Mouse (Mus musculus) kidney, postnatal 25 days (tissue): ENCODE data around the gene 6430571L13Rik.

Experiments
- DNase-seq, 2 experiments: peaks; one replicate each; pipeline ENCODE4 v3.0.0; 2021; ENCODE audit warnings: mixed read lengths in 2 of 2

The 6430571L13Rik gene

DNA sequence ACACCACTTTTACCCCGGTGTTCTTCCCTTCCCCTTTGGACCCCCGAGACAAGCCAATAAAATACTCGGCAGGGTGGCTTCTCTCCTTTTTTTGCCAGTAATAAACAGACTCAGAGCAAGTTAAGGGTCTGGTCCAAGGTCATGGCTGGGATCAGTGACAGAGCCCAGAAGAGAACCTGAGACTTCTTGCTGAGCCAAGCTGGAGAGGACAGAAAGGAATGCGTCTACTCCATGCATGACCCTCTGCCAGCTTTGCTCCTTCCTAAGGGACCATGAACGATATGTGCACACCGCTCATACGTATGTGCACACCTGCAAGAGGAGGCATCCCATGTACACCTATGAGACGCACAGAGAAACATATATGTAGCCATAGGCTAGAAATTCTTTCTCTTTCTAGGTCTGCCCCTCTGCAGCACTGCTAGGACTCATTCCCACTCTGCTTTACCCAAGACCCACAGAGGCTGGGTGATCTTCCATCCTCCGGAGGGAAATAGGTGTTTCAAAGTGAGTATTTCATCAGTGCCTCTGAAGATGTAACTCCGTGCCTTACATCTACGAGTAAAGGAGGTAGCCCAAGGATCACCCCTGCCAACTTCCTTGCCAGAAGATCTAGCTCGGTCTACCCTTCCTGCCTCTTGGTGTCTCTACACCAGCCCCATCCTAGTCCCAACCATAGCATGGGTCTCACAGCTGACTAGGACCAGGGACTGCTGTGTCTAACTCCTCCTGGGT is 676 bp downstream of the 6430571L13Rik start:
- DNase-seq: no peak

DNA sequence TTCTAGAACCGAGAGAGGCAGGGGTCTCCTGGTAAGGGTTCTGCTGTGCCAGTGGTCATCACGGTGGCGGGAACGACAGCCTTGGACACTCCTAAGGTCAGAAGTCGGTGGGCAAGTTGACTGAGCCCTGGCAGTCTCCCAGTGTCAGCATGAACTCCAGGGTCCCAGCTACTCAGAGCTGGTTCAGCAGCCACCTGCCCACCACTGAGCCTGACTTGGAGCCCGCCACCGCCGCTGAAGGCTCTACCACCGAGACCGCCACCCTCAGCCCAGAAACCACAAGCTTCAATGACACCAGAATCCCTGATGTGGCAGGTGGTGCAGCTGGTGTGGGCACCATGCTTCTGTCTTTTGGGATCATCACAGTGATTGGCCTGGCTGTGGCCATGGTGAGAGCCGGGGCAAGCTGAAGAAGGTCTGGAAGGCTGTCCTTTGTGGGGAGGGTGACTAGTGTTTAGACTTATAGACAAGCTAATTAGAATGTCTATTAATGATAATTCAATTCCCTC is 1.9 kb downstream of the 6430571L13Rik start:
- DNase-seq: no peak

DNA sequence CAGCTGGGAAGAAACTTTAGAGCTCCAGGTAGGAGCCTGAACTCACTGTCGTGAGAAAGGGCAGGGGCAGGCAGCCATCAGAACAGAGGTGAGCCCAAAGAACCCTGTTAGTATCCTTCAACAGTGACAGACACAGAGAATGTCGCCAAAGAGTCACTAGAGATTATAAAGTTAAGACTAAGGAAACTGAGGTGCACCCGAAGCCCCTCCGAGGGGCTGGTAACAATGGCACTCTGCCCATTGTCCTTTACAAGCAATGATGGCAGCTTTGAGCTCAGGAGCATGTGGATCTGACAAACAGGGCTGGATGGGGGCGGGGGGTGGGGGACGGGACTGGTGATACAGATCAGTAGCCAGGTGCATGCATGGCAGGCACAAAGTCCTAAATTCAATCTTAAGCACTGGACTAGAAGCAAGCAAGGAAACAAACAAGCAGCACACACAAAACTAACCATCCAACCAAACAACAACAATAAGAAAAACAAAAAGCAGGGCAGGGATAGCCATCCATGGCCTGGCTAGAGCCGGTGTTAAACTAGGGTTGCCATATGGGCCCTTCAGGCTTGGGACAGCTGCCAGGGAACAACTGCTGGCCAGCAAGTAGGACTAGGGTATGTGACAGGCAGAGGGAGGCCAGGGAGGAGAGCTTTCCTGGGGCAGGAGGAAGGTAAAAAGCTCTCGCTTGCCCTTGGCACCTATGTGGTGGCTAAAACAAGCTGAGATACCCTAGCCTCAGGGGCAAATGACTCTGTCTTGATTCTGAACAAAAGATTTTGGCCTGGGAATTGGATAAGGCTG is 2.9 kb downstream of the 6430571L13Rik start:
- DNase-seq: peak; percentile 49 to 70

DNA sequence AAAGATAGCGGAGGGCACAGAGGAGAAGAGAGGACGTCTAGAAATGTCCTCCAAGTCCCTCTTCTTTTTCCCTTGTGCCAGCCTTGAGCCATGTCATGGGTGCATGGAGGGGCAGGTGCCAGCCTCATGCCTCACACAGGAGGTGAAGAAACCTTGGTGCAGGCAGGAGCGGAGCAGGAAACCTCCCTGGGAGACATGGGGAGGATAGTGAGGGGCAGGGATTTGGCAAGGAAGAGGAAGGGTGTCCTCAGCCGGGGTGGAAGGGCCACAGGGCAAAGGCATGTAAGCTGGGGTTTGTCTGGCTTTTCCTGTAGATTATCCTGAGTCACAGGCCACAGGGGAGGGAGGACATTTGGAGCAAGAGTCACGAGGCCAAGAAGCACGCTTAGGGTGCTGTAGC is 3.6 kb downstream of the 6430571L13Rik start:
- peak in 1 of 2 experiments; percentile 57 for DNase-seq

DNA sequence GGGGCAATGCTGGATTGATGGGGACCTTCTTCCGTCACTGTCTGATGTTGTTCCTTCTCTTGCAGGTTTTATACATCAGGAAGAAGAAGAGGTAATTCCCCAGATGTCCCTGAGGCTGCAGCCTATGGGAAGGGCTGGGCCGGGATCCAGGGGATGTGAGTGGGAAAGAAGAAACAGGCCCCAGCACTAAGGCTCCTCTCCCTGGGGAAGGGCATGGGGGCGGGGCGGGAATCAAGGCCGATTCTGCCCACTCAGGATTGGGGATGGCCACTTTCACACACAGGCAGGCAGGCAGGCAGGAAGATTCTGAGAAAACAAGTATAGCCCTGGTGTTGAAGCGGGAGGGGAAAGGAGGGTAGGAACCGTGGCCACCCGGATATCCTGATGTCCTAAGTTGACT is 5.7 kb downstream of the 6430571L13Rik start:
- DNase-seq: no peak

DNA sequence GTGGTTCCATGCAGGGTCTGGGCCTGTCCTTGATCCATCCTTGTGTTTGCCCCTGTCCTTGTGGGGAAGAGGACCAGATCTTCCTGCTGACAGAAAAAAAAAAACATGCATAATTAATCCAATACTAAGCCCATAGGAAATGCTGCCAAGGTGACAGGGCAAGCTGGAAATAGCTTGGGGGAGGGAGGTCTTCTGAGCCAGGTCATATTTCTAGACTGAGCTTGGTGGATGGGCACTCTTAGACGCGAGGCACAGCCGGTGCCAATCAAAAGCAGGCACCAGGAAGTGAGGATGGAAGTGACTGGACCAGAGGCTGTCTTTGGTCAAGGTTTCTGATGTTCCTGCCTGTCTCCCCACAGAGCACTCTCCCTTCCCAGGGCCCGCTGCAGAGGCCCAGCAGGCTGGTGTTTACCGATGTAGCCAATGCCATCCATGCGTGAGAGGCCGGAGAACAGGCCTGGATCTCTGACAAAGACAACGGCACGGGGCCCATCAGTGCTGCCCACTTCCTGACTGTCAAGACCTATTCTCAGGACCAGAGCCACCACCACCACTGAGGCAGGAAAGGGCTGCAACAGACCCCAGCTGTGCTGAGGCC is 7.3 kb downstream of the 6430571L13Rik start:
- no peak for DNase-seq

DNA sequence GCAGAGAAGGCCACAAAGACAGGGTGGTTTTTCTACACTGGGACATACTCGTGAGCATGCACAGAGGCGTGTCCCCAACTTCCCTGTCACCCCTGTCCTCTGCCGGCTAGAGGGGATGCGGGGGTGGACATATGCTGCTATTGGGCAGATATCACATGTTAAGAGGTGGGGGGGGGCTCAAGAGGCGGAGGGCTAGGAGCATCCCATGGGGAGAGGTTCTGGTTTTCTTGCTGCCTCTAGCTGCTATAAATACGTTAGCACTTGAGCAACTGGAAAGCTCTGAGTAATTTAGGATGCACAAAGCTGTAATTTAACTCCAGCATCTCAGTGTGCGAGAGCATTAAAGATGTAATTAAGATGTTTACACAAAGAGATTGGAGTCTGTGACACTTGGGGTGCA is 8.9 kb downstream of the 6430571L13Rik start:
- DNase-seq: no peak

DNA sequence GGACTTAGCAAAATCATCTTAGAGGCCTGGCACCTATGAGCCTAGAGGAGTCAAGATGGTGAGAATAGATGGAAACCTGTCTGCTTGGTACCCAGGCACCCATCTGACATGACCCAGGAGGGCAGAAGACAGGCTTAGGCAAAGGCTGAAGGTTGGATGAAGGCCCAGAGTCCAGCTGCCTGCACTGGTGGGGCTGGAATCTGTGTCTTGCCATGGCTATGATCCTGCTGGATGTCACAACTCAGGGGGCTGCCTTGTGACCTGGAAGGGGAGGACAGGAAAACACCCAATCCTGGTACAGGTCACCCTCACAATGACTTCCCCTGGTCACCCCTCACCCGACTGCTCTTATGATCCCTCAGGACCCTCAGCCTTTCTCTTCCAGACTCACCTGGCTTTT is 14.4 kb downstream of the 6430571L13Rik start:
- no peak for DNase-seq

DNA sequence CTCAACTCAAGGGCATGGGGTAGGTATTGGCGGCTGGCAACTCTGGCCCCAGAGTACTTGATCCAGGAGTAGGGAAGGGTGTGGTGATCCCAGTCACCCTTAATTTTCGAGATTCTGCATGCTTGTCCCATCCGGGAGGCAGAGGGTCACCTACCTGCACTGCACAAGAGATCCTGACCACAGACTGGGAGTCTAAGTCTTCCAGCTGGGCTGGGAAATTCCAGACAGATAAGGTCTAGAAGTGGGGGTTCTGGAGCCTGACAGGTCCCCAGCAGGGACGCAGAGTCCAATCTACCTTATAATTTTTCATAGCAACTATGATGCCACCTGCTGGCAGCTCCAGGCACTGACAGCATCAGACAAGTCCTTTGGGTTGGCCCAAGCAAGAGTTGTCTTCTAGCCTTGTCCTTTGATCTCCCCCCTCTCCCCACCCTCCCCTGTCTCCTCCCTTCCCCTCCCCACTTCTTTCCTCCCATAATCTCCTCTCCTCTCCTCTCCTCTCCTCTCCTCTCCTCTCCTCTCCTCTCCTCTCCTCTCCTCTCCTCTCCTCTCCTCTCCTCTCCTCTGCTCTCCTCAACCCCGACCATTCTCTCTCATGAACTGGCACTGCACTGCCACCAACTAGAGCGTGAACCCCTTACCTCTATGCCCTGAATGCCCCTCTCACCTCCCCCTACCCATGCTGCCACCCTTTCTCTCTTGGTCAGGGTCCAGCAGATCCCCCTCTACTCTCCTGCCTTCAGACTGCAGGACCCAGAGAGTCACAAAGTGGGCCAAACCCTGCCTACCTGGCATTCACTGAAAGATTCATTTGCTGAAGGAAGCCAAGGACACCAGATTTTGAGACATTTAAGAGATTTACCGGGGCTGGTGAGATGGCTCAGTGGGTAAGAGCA is 15.7 kb downstream of the 6430571L13Rik start:
- peak; percentile 74 to 82 for DNase-seq

DNA sequence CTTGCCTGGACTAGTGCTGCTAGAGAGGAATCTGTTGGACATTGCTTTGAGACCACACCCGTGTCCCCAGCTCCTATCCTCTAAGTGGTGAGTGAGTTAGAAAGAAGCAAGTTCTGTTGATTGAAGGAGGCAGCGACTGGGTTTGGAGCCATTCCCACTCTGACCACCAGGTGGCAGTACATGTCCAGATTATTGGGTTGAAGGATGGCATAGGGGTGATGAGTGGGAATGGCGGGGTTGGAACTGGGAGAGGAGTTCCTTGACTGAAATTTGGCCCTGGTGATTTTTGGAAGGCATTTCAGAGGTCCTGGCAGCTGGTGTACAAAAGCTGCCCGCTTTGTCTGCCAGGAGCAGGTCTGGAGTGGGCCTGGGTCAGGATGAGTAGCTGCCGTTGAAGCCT is 17.2 kb downstream of the 6430571L13Rik start:
- DNase-seq: peak; percentile 65 to 82

DNA sequence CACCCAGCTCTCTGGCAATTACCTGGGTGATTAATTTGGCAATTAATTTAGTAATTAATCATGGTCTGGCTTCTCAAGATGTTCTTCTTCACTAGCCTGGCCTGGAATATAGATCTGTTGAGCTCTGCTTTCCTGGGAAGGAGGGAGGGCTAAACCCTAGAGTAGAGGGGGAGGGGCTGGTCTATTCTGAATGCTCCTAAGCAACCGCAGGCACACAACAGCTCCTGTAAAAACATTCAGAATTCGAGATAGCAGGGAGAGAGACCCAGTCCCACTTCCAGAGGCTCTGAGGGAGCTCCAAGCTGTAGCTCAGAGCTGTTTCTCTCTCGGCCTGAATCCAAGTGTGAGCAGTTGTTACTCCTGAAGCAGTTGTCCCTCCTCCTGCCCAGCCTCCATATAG is 20.6 kb downstream of the 6430571L13Rik start:
- no peak for DNase-seq

DNA sequence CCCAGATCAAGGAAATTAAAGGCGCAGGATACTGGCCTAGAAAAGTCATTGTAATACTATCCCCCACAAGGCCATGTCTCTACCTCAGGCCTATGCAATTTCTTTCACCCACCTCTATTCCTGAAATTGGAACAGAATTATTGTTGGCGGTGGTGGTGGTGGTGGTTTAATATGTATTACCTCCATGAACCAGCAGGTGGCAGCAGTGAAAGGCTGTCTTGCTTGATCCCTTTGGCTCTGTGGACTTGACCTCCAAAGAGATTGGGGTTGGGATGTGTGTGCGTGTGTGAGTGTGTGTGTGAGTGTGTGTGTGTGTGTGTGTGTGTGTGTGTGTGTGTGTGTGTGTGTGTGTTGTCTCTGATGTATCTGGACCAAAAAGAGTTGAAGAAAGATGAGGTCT is 26.2 kb downstream of the 6430571L13Rik start:
- DNase-seq: peak; percentile 54 to 76

DNA sequence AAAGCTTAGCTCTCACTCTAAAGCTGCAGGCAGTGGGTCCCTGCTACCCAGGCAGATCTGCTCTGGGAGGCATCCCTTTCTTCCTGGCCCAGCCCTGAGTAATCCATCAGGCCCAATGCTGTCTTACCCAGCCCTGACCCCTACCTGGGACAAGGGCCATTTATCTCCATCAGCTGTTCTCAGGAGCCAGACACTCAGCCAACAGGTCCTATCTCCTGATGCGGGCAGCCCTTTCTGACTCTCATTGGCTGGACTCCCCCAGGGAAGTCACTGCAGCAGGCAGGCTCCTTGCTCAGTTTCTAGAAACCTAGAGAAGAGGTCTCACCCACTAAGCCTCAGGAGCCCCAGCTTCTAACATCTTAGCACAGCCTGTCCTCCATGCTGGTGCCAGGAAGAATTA is 27.9 kb downstream of the 6430571L13Rik start:
- no peak for DNase-seq

DNA sequence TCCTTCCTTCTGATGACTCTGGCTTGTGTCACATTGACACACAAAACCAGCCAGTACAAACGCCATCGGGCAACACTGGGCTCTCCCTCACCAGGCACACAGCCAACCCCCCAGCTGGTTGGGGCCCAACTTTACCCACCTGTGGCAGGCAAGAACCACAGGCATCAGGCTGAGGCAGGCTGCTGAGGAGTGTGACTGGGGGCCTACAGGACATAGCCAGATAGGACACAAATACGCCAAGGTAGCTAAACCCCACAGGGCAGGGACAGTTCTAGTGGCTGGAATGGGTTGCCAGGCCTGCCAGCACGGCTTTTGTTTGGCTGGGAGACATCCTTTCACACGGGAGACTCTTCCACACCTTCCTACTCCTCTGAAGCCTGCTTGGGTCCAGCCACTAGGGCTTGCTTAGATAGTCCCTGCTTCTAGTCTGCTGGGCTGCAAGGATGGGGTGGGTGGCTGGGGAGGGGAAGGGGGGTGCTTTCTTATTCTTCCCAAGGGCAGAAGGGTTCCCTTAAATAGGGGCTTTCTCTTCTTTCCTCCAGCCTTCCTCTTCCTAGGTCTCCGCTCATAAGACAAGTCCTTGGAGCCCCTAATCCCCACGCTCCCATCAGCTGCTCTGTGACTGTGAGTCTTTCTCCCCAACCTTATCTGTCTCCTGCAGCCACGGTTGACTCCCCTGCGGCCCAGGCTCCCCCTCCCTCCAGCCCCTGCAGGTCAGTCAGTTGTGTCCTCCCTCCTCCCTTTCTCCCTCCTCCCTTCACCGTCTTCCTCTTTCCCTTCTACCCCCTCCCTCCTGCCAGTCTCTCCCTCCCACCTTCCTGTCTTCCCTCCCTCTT is 29.1 kb downstream of the 6430571L13Rik start:
- no peak for DNase-seq

DNA sequence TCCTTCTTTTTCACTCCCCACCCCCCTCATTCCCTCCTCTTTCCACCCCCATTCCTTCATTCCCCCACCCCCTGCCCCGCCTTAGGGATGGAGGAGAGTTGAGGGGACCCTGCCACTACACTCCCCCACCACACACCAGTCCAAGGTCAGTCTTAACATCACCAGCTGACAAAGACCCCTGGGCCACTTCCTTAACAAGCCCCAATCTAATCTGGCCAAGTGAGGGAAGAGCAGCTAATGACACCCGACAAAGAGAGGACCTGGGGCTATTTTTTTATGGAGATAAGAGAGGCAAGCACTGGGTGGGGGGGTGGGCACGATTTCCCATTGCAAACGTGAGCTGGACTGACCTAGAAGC is 29.7 kb downstream of the 6430571L13Rik start:
- DNase-seq: no peak

DNA sequence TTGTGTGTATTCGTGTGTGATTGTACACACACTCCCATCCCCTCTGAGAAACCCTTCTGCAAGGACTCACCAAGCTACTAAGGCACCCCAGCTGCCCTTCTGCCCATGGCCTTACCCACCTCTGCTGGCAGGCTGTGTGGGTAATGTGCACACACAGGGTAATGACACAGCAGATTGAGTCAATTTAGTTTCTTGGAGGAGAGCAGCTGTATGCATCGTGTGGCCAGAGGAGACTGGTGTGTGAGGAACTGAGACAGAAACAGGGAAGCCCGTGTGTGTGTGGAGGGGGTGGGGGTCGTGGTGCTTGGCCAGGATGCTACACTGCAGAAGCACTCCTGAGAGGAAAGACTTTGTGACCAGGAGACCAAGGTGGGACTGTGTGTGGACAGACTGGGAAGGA is 32.0 kb downstream of the 6430571L13Rik start:
- DNase-seq: no peak

DNA sequence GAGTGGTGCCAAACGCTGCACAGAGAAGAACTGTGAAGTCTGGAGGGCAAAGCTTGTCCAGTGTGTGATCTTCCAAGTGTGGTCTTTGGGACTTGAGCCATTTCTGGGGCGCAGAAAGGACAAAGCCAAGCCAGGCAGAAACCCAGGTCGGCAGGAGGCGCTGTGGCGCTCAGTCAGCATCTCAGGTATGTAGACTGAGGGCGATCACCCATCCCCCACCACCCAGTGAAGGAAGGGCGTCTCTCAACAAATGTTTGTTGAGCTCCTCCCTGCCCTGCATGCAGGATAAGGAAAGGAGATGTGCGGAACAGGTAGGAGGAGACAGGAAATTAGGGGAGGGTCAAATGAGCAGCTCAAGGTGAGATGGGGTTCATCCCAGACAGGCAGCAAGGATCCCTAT is 34.2 kb downstream of the 6430571L13Rik start:
- peak; percentile 38 to 49 for DNase-seq

DNA sequence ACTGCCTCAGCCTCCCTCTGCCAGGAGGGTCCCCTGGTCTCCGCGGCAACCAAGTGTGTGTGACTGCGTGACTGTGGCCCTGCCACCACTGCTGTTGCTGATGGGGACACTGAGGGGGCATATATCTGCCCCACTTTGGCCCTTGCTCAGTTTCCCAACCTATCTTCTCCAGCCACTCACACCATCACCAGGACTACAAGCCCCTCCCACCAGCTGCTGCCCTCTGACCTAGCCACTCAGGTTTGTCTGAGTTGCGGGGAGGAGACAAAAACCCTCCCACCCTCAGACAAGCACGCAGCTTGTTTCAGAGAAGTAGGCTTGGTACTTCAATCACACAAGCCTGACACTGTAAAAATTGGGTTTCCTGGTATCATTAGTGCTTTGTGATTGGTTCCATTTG is 35.0 kb downstream of the 6430571L13Rik start:
- DNase-seq: no peak

DNA sequence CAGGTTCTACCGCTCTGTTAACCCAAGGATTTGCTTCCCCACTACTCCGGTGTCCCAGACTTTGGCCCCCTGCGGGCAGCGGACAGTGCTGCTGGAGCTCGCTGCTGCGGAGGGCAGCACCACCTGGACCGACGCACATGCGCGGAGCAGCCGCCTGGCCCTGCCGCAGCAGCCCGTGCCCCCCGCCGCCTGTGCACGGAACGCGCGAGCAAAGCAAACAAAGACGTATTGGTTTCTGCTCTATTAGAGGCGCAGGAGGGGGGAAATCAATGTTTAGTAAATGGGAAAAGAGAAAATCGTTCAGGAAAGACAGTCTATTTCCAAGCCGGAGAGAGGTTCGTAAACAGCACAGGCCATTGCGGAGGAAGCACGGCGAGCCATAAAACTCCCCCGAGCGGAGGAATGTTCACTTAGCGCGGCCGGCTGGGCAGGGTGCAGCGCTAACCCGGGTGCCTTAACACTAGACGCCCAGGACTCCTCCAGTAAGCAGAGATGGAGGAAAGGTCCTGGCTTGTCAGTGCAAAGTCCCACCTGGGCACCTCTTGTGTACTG is 37.6 kb downstream of the 6430571L13Rik start:
- DNase-seq: peak in 1 of 2 experiments; percentile 9

DNA sequence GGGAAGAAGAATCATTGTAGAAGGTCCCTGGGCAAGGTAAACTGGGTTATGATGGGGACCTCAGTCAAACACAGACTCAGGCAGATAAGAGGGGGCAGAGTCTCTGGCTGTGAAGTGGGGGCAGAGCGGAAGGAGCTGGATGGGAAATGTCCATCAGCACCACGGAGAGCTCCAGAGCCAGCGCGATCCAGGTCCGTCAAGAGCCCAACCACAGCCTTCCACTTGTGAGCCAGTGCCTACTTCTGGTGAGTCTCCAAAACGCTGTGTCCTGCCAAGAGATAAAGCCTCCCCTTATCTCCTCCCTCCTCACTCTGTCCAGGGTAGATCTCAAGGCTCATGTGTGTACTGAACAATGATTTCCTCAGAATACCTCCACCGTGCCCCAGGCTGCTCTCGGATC is 41.3 kb downstream of the 6430571L13Rik start:
- peak in 1 of 2 experiments; percentile 38 for DNase-seq

DNA sequence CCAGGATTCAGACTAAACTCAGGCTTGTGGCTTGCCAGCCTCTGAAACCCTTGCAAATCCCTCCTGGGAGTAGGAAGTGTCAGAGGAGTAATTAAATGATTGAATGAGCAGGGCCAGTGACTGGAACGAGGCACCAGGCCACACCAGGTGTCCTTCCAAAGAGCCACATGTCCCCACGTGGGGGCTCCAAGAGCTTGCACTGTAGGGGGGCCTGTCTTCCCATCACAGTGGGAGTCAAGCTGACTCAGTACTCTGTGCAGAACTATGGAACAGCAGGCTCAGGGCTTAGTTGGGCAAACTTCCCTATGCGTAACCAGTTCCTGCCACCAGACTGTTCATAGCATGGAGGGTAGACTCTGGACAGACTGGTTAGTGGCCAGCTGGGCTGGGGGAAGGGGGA is 44.0 kb downstream of the 6430571L13Rik start:
- DNase-seq: no peak
